ENCODE assay signal across 12 mouse cellular contexts in genomic region chr14:117951265-117951664, GRCm38 (mm10).
A peak's percentile ranks its signal among the peaks of the same experiment; 100 is the strongest.
DNase-seq lines count a peak whose midpoint lies in the region; ATAC-seq and TF ChIP-seq lines count a peak whose summit lies in the region.
"Had no signal": no experiment of that assay in that cellular context is flagged by ENCODE, and none has a peak within 500 bp of the region (broad histone marks: within the 10 kb centered on the region; RNA-seq: fewer than 3 reads in every experiment).

No protein-coding gene starts in this region.

- H3K4me3 ChIP-seq in forebrain, embryonic 13.5 days = no peak overlapping the region
- H3K4me3 ChIP-seq in forebrain, embryonic 11.5 days (ENCODE audit: low read depth, low read length) = no peak overlapping the region
- no peak overlapping the region for H3K4me3 ChIP-seq in lung, embryonic 14.5 days (ENCODE audit: low read depth, low read length)
- H3K4me3 ChIP-seq in hindbrain, embryonic 10.5 days = no peak overlapping the region
- no peak overlapping the region for H3K4me3 ChIP-seq in midbrain, embryonic 16.5 days (ENCODE audit: low read depth, low read length)

- DNase-seq in forebrain, embryonic 11.5 days (ENCODE audit: low spot score) = no peak
- peak; percentile 18 for DNase-seq in lung, embryonic 14.5 days
- DNase-seq in lung, postnatal 14 days = no peak
- DNase-seq in hindbrain, embryonic 10.5 days (ENCODE audit: low spot score) = no peak
- DNase-seq in adrenal gland, adult 2 months = no peak
- DNase-seq in right cerebral cortex, adult 18-20 months = no peak
- DNase-seq: adrenal gland, postnatal 36 days; B cell, adult 2 months; right cerebral cortex, postnatal 14 days had no signal

- H3K27ac ChIP-seq in forebrain, embryonic 13.5 days = no peak overlapping the region
- no peak overlapping the region for H3K27ac ChIP-seq in forebrain, embryonic 11.5 days (ENCODE audit: low read depth, low read length)
- H3K27ac ChIP-seq in lung, embryonic 14.5 days (ENCODE audit: low read depth) = no peak overlapping the region
- H3K27ac ChIP-seq in hindbrain, embryonic 10.5 days = 0 out of 2 replicates have a peak overlapping the region, but pooled peaks have one; percentile 29
- H3K27ac ChIP-seq in midbrain, embryonic 16.5 days (ENCODE audit: low read length) = no peak overlapping the region
- H3K27ac ChIP-seq: liver, embryonic 14.5 days had no signal

- peaks cover 5% of the 10 kb centered on the region for H3K4me1 ChIP-seq in forebrain, embryonic 13.5 days
- no peaks in the 10 kb centered on the region for H3K4me1 ChIP-seq in forebrain, embryonic 11.5 days (replicated peaks; ENCODE audit: control insufficient read depth, insufficient read depth, low read length)
- H3K4me1 ChIP-seq in lung, embryonic 14.5 days (ENCODE audit: insufficient read depth) = no peaks in the 10 kb centered on the region
- peaks cover 11% of the 10 kb centered on the region for H3K4me1 ChIP-seq in hindbrain, embryonic 10.5 days (replicated peaks)
- no peaks in the 10 kb centered on the region for H3K4me1 ChIP-seq in midbrain, embryonic 16.5 days (ENCODE audit: control insufficient read depth, insufficient read depth, low read length)

- H3K4me2 ChIP-seq in forebrain, embryonic 13.5 days = no peak overlapping the region
- no peak overlapping the region for H3K4me2 ChIP-seq in forebrain, embryonic 11.5 days (ENCODE audit: low read depth, low read length, severe bottlenecking)
- peak overlapping the region; percentile 25; the same call in 1 of the 2 replicates for H3K4me2 ChIP-seq in lung, embryonic 14.5 days
- no peak overlapping the region for H3K4me2 ChIP-seq in midbrain, embryonic 16.5 days (ENCODE audit: low read length)

- no peaks in the 10 kb centered on the region for H3K36me3 ChIP-seq in forebrain, embryonic 13.5 days (ENCODE audit: poor library complexity, severe bottlenecking)
- no peaks in the 10 kb centered on the region for H3K36me3 ChIP-seq in forebrain, embryonic 11.5 days (ENCODE audit: control insufficient read depth, insufficient read depth, low read length)
- no peaks in the 10 kb centered on the region for H3K36me3 ChIP-seq in lung, embryonic 14.5 days (ENCODE audit: insufficient read depth)
- no peaks in the 10 kb centered on the region for H3K36me3 ChIP-seq in hindbrain, embryonic 10.5 days
- no peaks in the 10 kb centered on the region for H3K36me3 ChIP-seq in midbrain, embryonic 16.5 days (ENCODE audit: control insufficient read depth, insufficient read depth, low read length)

- ATAC-seq in forebrain, embryonic 13.5 days = peak; percentile 78
- no peak for ATAC-seq in forebrain, embryonic 11.5 days (replicated peaks; ENCODE audit: low FRiP score)
- ATAC-seq in lung, embryonic 14.5 days (ENCODE audit: insufficient read depth) = peak; percentile 30; the same call in 1 of the 2 replicates
- ATAC-seq in midbrain, embryonic 16.5 days = peak; percentile 49

- no peak overlapping the region for H3K9ac ChIP-seq in forebrain, embryonic 13.5 days
- H3K9ac ChIP-seq in forebrain, embryonic 11.5 days (ENCODE audit: low read length) = no peak overlapping the region
- no peak overlapping the region for H3K9ac ChIP-seq in lung, embryonic 14.5 days
- H3K9ac ChIP-seq in midbrain, embryonic 16.5 days (ENCODE audit: low read depth, low read length) = no peak overlapping the region
- H3K9ac ChIP-seq: liver, embryonic 14.5 days had no signal

- no peak for TF ChIP-seq CTCF in lung, embryonic 14.5 days (IDR thresholded peaks at IDR 0.05; ENCODE audit: low read depth)

- no peaks in the 10 kb centered on the region for H3K27me3 ChIP-seq in forebrain, embryonic 13.5 days
- H3K27me3 ChIP-seq in forebrain, embryonic 11.5 days (ENCODE audit: control insufficient read depth, insufficient read depth, low read length) = no peaks in the 10 kb centered on the region
- no peaks in the 10 kb centered on the region for H3K27me3 ChIP-seq in lung, embryonic 14.5 days (ENCODE audit: insufficient read depth, low read length)
- no peaks in the 10 kb centered on the region for H3K27me3 ChIP-seq in hindbrain, embryonic 10.5 days (ENCODE audit: insufficient read depth, poor library complexity, severe bottlenecking)
- H3K27me3 ChIP-seq in midbrain, embryonic 16.5 days (ENCODE audit: control insufficient read depth, insufficient read depth, low read depth, low read length) = no peaks in the 10 kb centered on the region

- no peaks in the 10 kb centered on the region for H3K9me3 ChIP-seq in forebrain, embryonic 13.5 days (replicated peaks)
- H3K9me3 ChIP-seq in forebrain, embryonic 11.5 days (ENCODE audit: control insufficient read depth, low read length) = no peaks in the 10 kb centered on the region
- no peaks in the 10 kb centered on the region for H3K9me3 ChIP-seq in lung, embryonic 14.5 days (ENCODE audit: low read depth, low read length)
- no peaks in the 10 kb centered on the region for H3K9me3 ChIP-seq in hindbrain, embryonic 10.5 days
- H3K9me3 ChIP-seq in midbrain, embryonic 16.5 days (replicated peaks; ENCODE audit: control insufficient read depth, low read length, poor library complexity, severe bottlenecking) = no peaks in the 10 kb centered on the region

- WGBS in forebrain, embryonic 13.5 days = 59% methylated on average over 15 of the region's 15 CpGs
- whole genome bisulfite sequencing in forebrain, embryonic 11.5 days = 84% methylated on average over 15 of the region's 15 CpGs
- 48% methylated on average over 15 of the region's 15 CpGs for WGBS in lung, embryonic 14.5 days
- 71% methylated on average over 15 of the region's 15 CpGs for WGBS in hindbrain, embryonic 10.5 days
- WGBS in midbrain, embryonic 16.5 days = 66% methylated on average over 15 of the region's 15 CpGs
